Mouse (Mus musculus) activated CD4-positive, CD25-positive, alpha-beta regulatory T cell, adult 4 months (primary cell): Measurements from ENCODE around the gene Dand5. TPM values are rescaled to one million over a fixed set of nuclear protein-coding genes. Genes with fewer than 3 reads are reported as not detected.

ENCODE experiments used
- ATAC-seq: one replicate; pipeline ENCODE4 v1.8.0; 2017
- polyA plus RNA-seq, 2 experiments: library from polyadenylated mRNA; unstranded; fragments of 100-300 nt; shearing (Covaris generic); gene quantifications; one replicate each; pipeline ENCODE4 v1.2.1; 2017

Gene Dand5
- polyA plus RNA-seq, 2 experiments from 2014 or later = 4.2 to 4.5 TPM

GRCm38 (mm10) chr8:84799136-84799931, 23.3 kb downstream of the Dand5 start:
- ATAC-seq = no peak

GRCm38 (mm10) chr8:84798446-84799135, 24.0 kb downstream of the Dand5 start:
- no peak for ATAC-seq

GRCm38 (mm10) chr8:84797971-84798370, 24.7 kb downstream of the Dand5 start:
- no peak for ATAC-seq

GRCm38 (mm10) chr8:84797256-84797797, 25.3 kb downstream of the Dand5 start:
- ATAC-seq = no peak

GRCm38 (mm10) chr8:84794486-84794885, 28.1 kb downstream of the Dand5 start:
- no peak for ATAC-seq

GRCm38 (mm10) chr8:84793791-84794485, 28.7 kb downstream of the Dand5 start:
- ATAC-seq = no peak

- ATAC-seq = no peak
Observed at GRCm38 (mm10) chr8:84793134-84793533, 29.5 kb downstream of the Dand5 start.

- no peak for ATAC-seq
Observed at GRCm38 (mm10) chr8:84792429-84792947, 30.1 kb downstream of the Dand5 start.

GRCm38 (mm10) chr8:84790537-84790936, 32.1 kb downstream of the Dand5 start:
- no peak for ATAC-seq

GRCm38 (mm10) chr8:84789855-84790486, 32.7 kb downstream of the Dand5 start:
- ATAC-seq = no peak

- ATAC-seq = no peak
Observed at GRCm38 (mm10) chr8:84789345-84789744, 33.3 kb downstream of the Dand5 start.

- ATAC-seq = no peak
Observed at GRCm38 (mm10) chr8:84788896-84789295, 33.7 kb downstream of the Dand5 start.

- ATAC-seq = no peak
Observed at GRCm38 (mm10) chr8:84787523-84788302, 34.9 kb downstream of the Dand5 start.

GRCm38 (mm10) chr8:84786801-84787467, 35.7 kb downstream of the Dand5 start:
- ATAC-seq = no peak

GRCm38 (mm10) chr8:84785756-84786677, 36.6 kb downstream of the Dand5 start:
- ATAC-seq = no peak

- ATAC-seq = no peak
Observed at GRCm38 (mm10) chr8:84785506-84785755, 37.2 kb downstream of the Dand5 start.

GRCm38 (mm10) chr8:84784681-84785505, 37.7 kb downstream of the Dand5 start:
- no peak for ATAC-seq

GRCm38 (mm10) chr8:84783919-84784581, 38.6 kb downstream of the Dand5 start:
- no peak for ATAC-seq
